Mouse (Mus musculus): ENCODE measurements around the gene Abcc6. TPM values are rescaled to one million over a fixed set of nuclear protein-coding genes. Genes with fewer than 3 reads are reported as not detected.
"Not testable (repeated sequence)": the region's sequence is repeated elsewhere in the genome, so short reads cannot be mapped to it uniquely, and the experiment has no call there.

Abcc6 gene
- polyA plus RNA-seq, 1 experiment from 2014 or later: 10.8 TPM

GRCm38 (mm10) chr7:45973271-45973687 lies 56.8 kb downstream of the Abcc6 start:
- H3K4me1 ChIP-seq (ENCODE audit: insufficient read depth): 0 out of 2 replicates have a peak, but pooled peaks cover 2% of the 10 kb centered on the region
- ATAC-seq: no peak
- no peaks in the 10 kb centered on the region for H3K9me3 ChIP-seq (ENCODE audit: low read length)
- no peak for TF ChIP-seq CTCF (IDR thresholded peaks at IDR 0.05; ENCODE audit: low read depth)
- TF ChIP-seq EP300 (IDR thresholded peaks at IDR 0.05; ENCODE audit: low read depth): no peak
- no peak overlapping the region for H3K9ac ChIP-seq (replicated peaks)
- H3K27ac ChIP-seq (ENCODE audit: low read depth): no peak overlapping the region
- 77% methylated on average over 6 of the region's 6 CpGs for whole genome bisulfite sequencing (ENCODE audit: insufficient replicate concordance)
- no peak for DNase-seq
- no peak overlapping the region for H3K4me2 ChIP-seq (ENCODE audit: low read depth, low read length)
- no peaks in the 10 kb centered on the region for H3K36me3 ChIP-seq (replicated peaks; ENCODE audit: insufficient read depth, low read length)
- no peaks in the 10 kb centered on the region for H3K27me3 ChIP-seq (ENCODE audit: insufficient read depth, low read length)
- no peak overlapping the region for H3K4me3 ChIP-seq (ENCODE audit: low read depth, low read length)

DNA sequence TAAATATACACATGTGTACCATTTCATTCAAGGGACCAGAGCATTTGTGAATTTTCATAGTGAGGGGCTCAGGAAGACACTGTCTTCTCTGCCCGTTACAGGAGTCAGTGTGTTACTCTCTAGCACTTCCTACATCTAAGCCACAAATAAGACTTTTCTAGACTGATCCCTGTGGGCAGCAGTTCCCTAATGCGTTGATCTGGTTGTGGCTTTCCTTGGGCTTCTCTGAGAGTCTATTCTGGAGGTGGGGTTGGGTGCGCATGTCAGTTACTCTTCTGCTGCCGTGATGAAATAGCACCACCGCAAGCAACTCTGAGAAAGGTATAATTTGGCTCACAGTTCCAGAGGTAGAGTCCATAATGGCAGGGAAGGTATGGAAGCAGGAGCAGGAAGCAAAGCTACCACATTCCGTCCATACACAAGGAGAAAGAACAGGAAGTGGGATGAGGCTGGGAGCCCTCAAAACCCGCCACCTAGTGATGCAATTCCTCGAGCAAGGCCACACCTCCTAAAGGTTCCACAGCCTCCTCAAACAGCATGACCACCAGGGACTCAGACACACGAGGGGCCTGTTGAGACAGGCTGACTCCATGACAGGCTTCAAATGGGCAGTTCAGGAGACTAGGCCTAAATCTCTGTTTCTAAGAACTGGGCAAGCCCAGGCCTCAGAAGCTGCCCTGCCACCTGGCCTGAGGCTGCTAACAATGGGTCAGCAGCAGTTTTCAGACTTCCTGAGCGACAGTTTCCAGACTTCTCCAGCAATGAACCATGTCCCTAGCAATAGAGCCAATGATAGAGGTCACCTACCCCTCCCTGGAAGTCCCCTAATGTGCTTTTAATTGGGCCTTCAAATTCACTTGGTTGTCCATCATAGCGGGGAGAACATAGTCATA lies 58.0 kb downstream of the Abcc6 start:
- WGBS (ENCODE audit: insufficient replicate concordance): 56% methylated on average over 11 of the region's 11 CpGs
- H3K27ac ChIP-seq (ENCODE audit: low read depth): no peak overlapping the region
- TF ChIP-seq CTCF (IDR thresholded peaks at IDR 0.05; ENCODE audit: low read depth) (no peak), EP300 (IDR thresholded peaks at IDR 0.05; ENCODE audit: low read depth) (no peak)
- 0 out of 2 replicates have a peak, but pooled peaks cover 2% of the 10 kb centered on the region for H3K4me1 ChIP-seq (ENCODE audit: insufficient read depth)
- no peaks in the 10 kb centered on the region for H3K27me3 ChIP-seq (ENCODE audit: insufficient read depth, low read length)
- H3K4me3 ChIP-seq (ENCODE audit: low read depth, low read length): no peak overlapping the region
- no peak for ATAC-seq
- DNase-seq: no peak
- H3K9me3 ChIP-seq (ENCODE audit: low read length): no peaks in the 10 kb centered on the region
- no peak overlapping the region for H3K9ac ChIP-seq (replicated peaks)
- H3K4me2 ChIP-seq (ENCODE audit: low read depth, low read length): no peak overlapping the region
- H3K36me3 ChIP-seq (replicated peaks; ENCODE audit: insufficient read depth, low read length): no peaks in the 10 kb centered on the region

DNA sequence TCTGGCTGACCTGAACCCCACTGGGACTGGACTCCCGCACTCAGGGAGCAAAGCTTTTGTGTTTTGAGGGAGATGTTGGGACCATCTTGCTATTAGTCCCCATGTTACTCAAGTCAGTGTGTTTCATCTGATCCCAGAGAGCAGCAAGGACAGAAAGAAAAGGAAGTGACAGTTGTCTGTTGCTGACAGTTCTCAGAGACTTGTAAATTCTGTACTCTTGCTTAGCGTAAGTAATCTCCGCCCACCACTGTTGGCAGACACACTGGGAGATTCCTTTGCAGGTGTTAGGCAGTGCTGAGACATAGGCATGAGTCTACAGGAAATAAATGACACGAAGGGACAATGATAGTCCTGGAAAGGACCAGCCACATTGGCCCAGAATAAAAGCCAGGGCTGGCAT lies 73.5 kb downstream of the Abcc6 start:
- H3K36me3 ChIP-seq (replicated peaks; ENCODE audit: insufficient read depth, low read length): no peaks in the 10 kb centered on the region
- no peaks in the 10 kb centered on the region for H3K27me3 ChIP-seq (ENCODE audit: insufficient read depth, low read length)
- H3K4me2 ChIP-seq (ENCODE audit: low read depth, low read length): no peak overlapping the region
- 49% methylated on average over 4 of the region's 4 CpGs for WGBS (ENCODE audit: insufficient replicate concordance)
- H3K4me1 ChIP-seq (ENCODE audit: insufficient read depth): no peaks in the 10 kb centered on the region; the same call in 1 of the 2 replicates
- no peak overlapping the region for H3K27ac ChIP-seq (ENCODE audit: low read depth)
- TF ChIP-seq CTCF (IDR thresholded peaks at IDR 0.05; ENCODE audit: low read depth): no peak
- TF ChIP-seq EP300 (IDR thresholded peaks at IDR 0.05; ENCODE audit: low read depth): no peak
- ATAC-seq (no peak), DNase-seq (no peak)
- H3K4me3 ChIP-seq (ENCODE audit: low read depth, low read length): no peak overlapping the region
- no peaks in the 10 kb centered on the region for H3K9me3 ChIP-seq (ENCODE audit: low read length)
- no peak overlapping the region for H3K9ac ChIP-seq (replicated peaks)

DNA sequence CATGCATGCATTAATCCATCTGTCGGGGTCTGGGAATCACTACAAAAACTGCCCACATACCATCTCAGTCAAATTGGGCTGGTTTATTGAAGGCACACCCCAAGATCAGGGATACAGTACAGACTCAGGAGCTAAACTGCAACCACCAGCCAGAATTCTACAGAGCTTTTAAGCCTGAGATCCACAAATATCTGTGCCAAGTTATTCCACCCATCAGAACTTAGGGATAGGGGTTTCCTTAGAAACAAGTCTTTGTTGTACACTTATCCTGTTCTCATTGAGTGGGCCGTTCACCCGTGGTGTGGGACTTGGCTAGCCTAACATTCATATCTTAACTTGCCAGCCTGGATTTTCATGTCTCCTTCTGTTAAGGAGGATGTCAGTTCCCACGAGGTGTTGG lies 81.0 kb downstream of the Abcc6 start:
- H3K27me3 ChIP-seq (ENCODE audit: insufficient read depth, low read length): no peaks in the 10 kb centered on the region
- H3K27ac ChIP-seq (ENCODE audit: low read depth): no peak overlapping the region
- H3K36me3 ChIP-seq (replicated peaks; ENCODE audit: insufficient read depth, low read length): no peaks in the 10 kb centered on the region
- no peaks in the 10 kb centered on the region for H3K9me3 ChIP-seq (ENCODE audit: low read length)
- ATAC-seq (no peak), DNase-seq (no peak)
- 73% methylated on average over 4 of the region's 4 CpGs for WGBS (ENCODE audit: insufficient replicate concordance)
- TF ChIP-seq EP300 (IDR thresholded peaks at IDR 0.05; ENCODE audit: low read depth) (no peak), CTCF (IDR thresholded peaks at IDR 0.05; ENCODE audit: low read depth) (no peak)
- H3K9ac ChIP-seq (replicated peaks): no peak overlapping the region
- H3K4me1 ChIP-seq (ENCODE audit: insufficient read depth): no peaks in the 10 kb centered on the region
- H3K4me2 ChIP-seq (ENCODE audit: low read depth, low read length): no peak overlapping the region
- no peak overlapping the region for H3K4me3 ChIP-seq (ENCODE audit: low read depth, low read length)

DNA sequence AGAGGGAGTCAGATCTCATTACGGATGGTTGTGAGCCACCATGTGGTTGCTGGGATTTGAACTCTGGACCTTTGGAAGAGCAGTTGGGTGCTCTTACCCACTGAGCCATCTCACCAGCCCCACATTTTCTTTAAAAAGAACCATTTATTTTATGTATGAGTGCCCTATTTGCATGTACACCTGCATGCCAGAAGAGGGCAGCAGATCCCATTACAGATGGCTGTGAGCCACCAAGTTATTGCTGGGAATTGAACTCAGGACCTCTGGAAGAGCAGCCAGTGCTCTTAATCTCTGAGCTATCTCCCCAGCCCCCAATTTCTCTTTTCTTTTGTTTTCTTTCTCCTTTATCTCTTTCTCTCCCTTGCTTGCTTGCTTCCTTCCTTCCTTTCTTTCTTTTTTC lies 86.8 kb downstream of the Abcc6 start:
- WGBS (ENCODE audit: insufficient replicate concordance): 29% methylated on average over 1 of the region's 1 CpGs
- H3K4me3 ChIP-seq (ENCODE audit: low read depth, low read length); DNase-seq; ATAC-seq; H3K4me1 ChIP-seq (ENCODE audit: insufficient read depth); H3K27ac ChIP-seq (ENCODE audit: low read depth); H3K9ac ChIP-seq (replicated peaks); H3K27me3 ChIP-seq (ENCODE audit: insufficient read depth, low read length); H3K9me3 ChIP-seq (ENCODE audit: low read length); H3K4me2 ChIP-seq (ENCODE audit: low read depth, low read length); H3K36me3 ChIP-seq (replicated peaks; ENCODE audit: insufficient read depth, low read length): not testable (repeated sequence)
- TF ChIP-seq CTCF (IDR thresholded peaks at IDR 0.05; ENCODE audit: low read depth): peak; percentile 58

DNA sequence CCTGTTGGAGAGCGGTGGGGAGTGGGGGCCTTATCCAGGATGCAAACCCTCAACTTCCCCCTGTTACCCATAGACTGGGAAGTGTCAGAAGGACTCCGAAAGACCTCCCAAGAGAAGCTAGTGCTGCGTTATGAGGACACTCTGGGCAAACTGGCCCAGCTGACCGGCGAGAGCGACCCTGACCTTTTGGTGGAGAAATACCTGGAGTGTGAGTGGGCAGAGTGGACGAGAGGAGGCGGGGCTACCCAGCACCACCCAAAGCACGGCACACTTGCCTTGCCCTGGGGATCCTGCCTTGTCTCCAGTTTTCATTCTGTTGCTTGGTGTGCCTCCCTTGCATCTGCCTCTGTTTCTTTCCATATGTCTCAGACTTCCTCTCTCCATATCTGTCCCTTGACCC lies 88.1 kb downstream of the Abcc6 start:
- no peak for TF ChIP-seq EP300 (IDR thresholded peaks at IDR 0.05; ENCODE audit: low read depth)
- TF ChIP-seq CTCF (IDR thresholded peaks at IDR 0.05; ENCODE audit: low read depth): no peak
- Histone ChIP-seq H3K27ac (ENCODE audit: low read depth) (no peak overlapping the region), H3K27me3 (ENCODE audit: insufficient read depth, low read length) (no peaks in the 10 kb centered on the region), H3K4me3 (ENCODE audit: low read depth, low read length) (no peak overlapping the region), H3K9ac (replicated peaks) (no peak overlapping the region), H3K4me2 (ENCODE audit: low read depth, low read length) (no peak overlapping the region), H3K4me1 (ENCODE audit: insufficient read depth) (no peaks in the 10 kb centered on the region; the same call in 1 of the 2 replicates), H3K36me3 (replicated peaks; ENCODE audit: insufficient read depth, low read length) (no peaks in the 10 kb centered on the region), H3K9me3 (ENCODE audit: low read length) (no peaks in the 10 kb centered on the region)
- no peak for ATAC-seq
- DNase-seq: no peak
- WGBS (ENCODE audit: insufficient replicate concordance): 78% methylated on average over 9 of the region's 9 CpGs
